Mouse (Mus musculus): ENCODE measurements around the gene Grin1.

- TF ChIP-seq CTCF (IDR thresholded peaks at IDR 0.05; ENCODE audit: extremely low read depth, insufficient read depth, low read length), result no peak
- TF ChIP-seq POLR2A (IDR thresholded peaks at IDR 0.05; ENCODE audit: extremely low read depth, insufficient read depth, low read length), result no peak
These were observed 31.7 kb upstream of the Grin1 start for GRCm38 (mm10) chr2:25350701-25351100.

Data from cortical plate, adult 2 months (tissue).